Mouse (Mus musculus) neural tube, embryonic 11.5 days (tissue): ENCODE results near the gene Mtr. TPM values are rescaled to one million over a fixed set of nuclear protein-coding genes. Genes with fewer than 3 reads are reported as not detected.

Source experiments
- ATAC-seq: fragments of 200-750 bp; cut with Nextera tagmentation; 2 replicates; pipeline ENCODE4 v1.8.0; 2017; ENCODE audit warnings: moderate number of reproducible peaks, mild to moderate bottlenecking, moderate TSS enrichment, moderate library complexity; ENCODE audit not compliant: insufficient read depth, low FRiP score, low TSS enrichment
- DNase-seq: peaks from one replicate; pipeline ENCODE4 v3.0.0-alpha.2; 2015; ENCODE audit warnings: low spot score
- H3K27ac ChIP-seq: fragments of 300-500 bp; sonication (generic); 2 replicates; pipeline ENCODE4 v1.5.1; 2014; ENCODE audit warnings: low read depth, mild to moderate bottlenecking, low read length
- H3K27me3 ChIP-seq: fragments of 300-500 bp; sonication (generic); 2 replicates; pipeline ENCODE4 v1.6.1; 2014; ENCODE audit warnings: mild to moderate bottlenecking, low read length, mixed read lengths; ENCODE audit not compliant: control insufficient read depth, insufficient read depth
- H3K36me3 ChIP-seq: fragments of 300-500 bp; sonication (generic); 2 replicates; pipeline ENCODE4 v1.6.1; 2014; ENCODE audit warnings: mild to moderate bottlenecking, low read length, moderate library complexity, mixed read lengths; ENCODE audit not compliant: control insufficient read depth, insufficient read depth
- H3K4me1 ChIP-seq: fragments of 300-500 bp; sonication (generic); 2 replicates; pipeline ENCODE4 v1.6.1; 2014; ENCODE audit warnings: low read length, mixed read lengths; ENCODE audit not compliant: control insufficient read depth, insufficient read depth
- H3K4me2 ChIP-seq: fragments of 300-500 bp; sonication (generic); 2 replicates; pipeline ENCODE4 v1.6.1; 2014; ENCODE audit warnings: low read depth, mild to moderate bottlenecking, moderate library complexity
- H3K4me3 ChIP-seq: fragments of 300-500 bp; sonication (generic); 2 replicates; pipeline ENCODE4 v1.5.1; 2014; ENCODE audit warnings: low read depth, low read length
- H3K9ac ChIP-seq: fragments of 300-500 bp; sonication (generic); 2 replicates; pipeline ENCODE4 v1.6.1; 2014; ENCODE audit warnings: mild to moderate bottlenecking, low read length
- H3K9me3 ChIP-seq: fragments of 300-500 bp; sonication (generic); 2 replicates; pipeline ENCODE4 v1.6.1; 2016; ENCODE audit warnings: low read length; ENCODE audit not compliant: control insufficient read depth
- WGBS: fragments of 180-500 bp; shearing (Covaris S2); extraction: QIAGEN DNeasy Blood & Tissue Kit; methylation state at CpG from one replicate; pipeline ENCODE4 v1.1.7; 2014; 5-methylcytosine and 5-hydroxymethylcytosine counted together
- polyA plus RNA-seq: library from polyadenylated mRNA; unstranded; fragments of >200 nt; fragmentation: Nextera tagmentation; extraction: Ambion mirVana; gene quantifications from 2 replicates; pipeline ENCODE4 v1.2.1, GENCODE M21; 2014

Gene Mtr
- polyA plus RNA-seq, 1 experiment from 2014 or later = 16.3 TPM

DNA sequence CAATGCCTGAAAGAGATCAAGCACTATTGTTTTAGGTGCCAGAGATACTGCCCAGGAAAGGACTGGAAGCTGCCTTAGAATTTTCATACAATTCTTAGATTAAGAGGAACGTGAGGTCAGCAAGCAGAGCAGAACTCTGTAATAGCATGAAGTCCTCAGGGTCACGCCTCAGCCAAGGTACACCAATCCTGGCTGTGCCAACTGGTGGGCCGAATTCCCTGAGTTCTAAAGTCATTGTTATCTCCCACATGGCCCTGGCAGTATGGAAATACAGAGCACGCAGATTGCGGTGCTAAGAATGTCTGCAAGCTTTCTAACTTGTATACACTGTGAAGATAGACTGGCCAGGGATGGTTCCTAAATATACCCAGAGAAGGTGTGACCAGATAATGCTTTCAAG lies 43.0 kb downstream of the Mtr start:
- WGBS = 94% methylated on average over 5 of the region's 5 CpGs
- ATAC-seq = no peak
- H3K36me3 ChIP-seq = peaks cover 6% of the 10 kb centered on the region

DNA sequence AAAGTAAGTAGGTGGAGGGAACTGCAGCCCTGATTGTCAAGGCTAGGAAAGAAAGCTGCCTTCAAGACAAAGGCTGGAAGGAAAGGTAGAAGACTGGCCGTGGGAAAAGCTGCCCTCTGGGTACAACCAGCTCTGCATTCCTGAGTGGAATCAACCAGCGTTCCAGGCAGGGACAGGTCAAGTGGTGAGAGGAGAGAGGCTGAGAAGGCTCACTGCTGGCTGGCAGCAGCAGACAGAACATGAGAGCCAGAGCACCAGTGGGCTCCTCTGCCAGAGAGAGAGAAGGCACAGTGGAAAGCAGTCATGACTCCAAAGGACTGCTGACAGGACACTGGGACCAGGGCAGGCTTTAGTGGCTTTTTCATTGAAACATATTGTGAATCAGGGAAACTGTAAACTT lies 46.9 kb downstream of the Mtr start:
- ATAC-seq (no peak), DNase-seq (no peak)
- H3K4me3 ChIP-seq = no peak overlapping the region
- 79% methylated on average over 2 of the region's 2 CpGs for WGBS
- H3K4me2 ChIP-seq = no peak overlapping the region
- H3K27me3 ChIP-seq = no peaks in the 10 kb centered on the region
- H3K9me3 ChIP-seq = no peaks in the 10 kb centered on the region
- H3K4me1 ChIP-seq = no peaks in the 10 kb centered on the region
- H3K36me3 ChIP-seq = peaks cover 2% of the 10 kb centered on the region; the same call in 1 of the 2 replicates
- H3K27ac ChIP-seq = no peak overlapping the region
- no peak overlapping the region for H3K9ac ChIP-seq

More for the DNA sequence above, 43.0 kb downstream of the Mtr start:
- Histone ChIP-seq H3K27ac (no peak overlapping the region), H3K9ac (no peak overlapping the region), H3K4me1 (no peaks in the 10 kb centered on the region), H3K27me3 (no peaks in the 10 kb centered on the region), H3K4me2 (no peak overlapping the region), H3K4me3 (no peak overlapping the region), H3K9me3 (no peaks in the 10 kb centered on the region)
- DNase-seq = no peak

DNA sequence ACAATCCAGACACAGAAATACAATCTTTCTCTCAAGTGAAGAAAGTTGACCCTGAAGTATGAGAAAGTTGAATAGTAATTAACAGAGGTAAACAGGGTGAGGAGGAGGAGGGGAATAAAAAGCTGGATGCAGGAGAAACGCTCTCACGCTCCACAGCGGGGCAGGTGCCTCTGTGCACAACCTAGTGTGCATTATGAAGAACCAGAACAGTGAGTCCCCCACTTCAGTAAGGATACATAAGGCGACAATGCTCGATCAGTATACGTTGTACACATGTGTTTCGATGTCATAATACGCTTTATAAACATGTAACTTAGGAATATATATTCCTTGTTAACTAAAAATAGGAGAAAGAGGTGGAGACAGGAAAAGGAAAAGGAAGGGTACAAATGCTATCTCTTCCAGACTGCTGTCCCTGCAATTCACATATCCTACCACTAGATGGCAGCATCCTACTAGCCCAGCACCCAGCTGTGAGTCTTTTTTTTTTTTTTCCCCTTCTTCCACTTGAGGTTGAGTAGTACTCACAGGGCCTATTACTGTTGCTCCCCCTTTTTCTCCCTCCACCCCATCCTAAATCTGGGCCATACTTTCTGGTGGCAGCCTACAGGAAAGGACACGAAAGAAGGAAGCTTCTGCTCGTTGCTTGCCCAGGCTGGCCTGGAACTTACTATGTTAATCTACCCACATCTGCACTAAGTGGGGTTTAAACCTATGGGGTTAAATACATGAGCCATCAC lies 47.7 kb downstream of the Mtr start:
- no peak overlapping the region for H3K4me3 ChIP-seq
- H3K4me1 ChIP-seq = no peaks in the 10 kb centered on the region
- no peak overlapping the region for H3K9ac ChIP-seq
- H3K36me3 ChIP-seq = peaks cover 2% of the 10 kb centered on the region; the same call in 1 of the 2 replicates
- H3K27me3 ChIP-seq = no peaks in the 10 kb centered on the region
- DNase-seq = peak; percentile 55
- H3K4me2 ChIP-seq = no peak overlapping the region
- H3K27ac ChIP-seq = no peak overlapping the region
- H3K9me3 ChIP-seq = no peaks in the 10 kb centered on the region
- WGBS = 84% methylated on average over 10 of the region's 10 CpGs
- ATAC-seq = 0 out of 2 replicates have a peak, but pooled peaks have one; percentile 58

DNA sequence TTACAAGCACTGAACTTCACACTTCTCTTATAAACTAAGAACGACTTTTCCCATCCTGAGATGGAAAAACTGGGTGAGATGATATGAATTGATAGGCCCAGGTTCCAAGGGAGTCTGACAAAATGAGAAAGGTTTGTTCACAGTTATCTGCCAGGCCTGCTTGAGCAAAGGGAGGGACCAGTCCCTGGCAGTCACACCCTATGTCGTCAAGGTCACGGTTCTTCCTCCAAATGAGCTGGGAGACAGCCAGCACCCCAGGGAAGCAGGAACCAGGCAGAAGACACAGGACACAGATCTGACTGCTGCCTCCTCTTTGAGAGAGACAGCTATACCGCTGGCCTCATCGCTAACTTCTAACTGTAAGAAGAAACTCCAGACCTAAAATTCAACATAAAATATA lies 57.5 kb downstream of the Mtr start:
- Histone ChIP-seq H3K27me3 (no peaks in the 10 kb centered on the region), H3K4me3 (no peak overlapping the region), H3K4me2 (no peak overlapping the region), H3K27ac (no peak overlapping the region), H3K9ac (no peak overlapping the region), H3K4me1 (no peaks in the 10 kb centered on the region), H3K36me3 (no peaks in the 10 kb centered on the region; the same call in 1 of the 2 replicates), H3K9me3 (no peaks in the 10 kb centered on the region)
- ATAC-seq (no peak), DNase-seq (no peak)
- WGBS = 91% methylated on average over 5 of the region's 5 CpGs

DNA sequence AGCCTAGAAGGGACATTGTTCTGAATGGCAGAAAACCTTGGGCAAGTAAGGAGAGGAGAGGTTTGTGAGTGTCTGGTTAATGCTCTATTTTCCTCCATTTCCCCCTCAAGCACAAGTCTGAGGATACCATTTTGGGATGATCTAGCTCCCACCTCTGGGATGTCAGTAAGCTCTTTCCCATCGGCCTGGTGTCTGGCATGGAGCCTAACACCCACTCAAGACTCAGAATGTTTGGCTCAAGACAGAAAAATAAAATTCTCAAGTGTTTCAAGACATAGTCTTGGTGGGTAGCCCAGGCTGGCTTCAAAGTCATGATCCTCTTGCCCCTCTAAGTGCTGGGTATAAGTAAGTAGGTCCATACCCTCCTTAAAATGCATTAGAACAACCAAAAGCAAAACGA lies 59.4 kb downstream of the Mtr start:
- Histone ChIP-seq H3K27ac (no peak overlapping the region), H3K36me3 (peaks cover 2% of the 10 kb centered on the region), H3K9me3 (no peaks in the 10 kb centered on the region), H3K27me3 (no peaks in the 10 kb centered on the region), H3K4me1 (no peaks in the 10 kb centered on the region), H3K9ac (no peak overlapping the region), H3K4me3 (no peak overlapping the region), H3K4me2 (no peak overlapping the region)
- ATAC-seq = no peak
- no peak for DNase-seq
- WGBS = 93% methylated on average over 2 of the region's 2 CpGs

DNA sequence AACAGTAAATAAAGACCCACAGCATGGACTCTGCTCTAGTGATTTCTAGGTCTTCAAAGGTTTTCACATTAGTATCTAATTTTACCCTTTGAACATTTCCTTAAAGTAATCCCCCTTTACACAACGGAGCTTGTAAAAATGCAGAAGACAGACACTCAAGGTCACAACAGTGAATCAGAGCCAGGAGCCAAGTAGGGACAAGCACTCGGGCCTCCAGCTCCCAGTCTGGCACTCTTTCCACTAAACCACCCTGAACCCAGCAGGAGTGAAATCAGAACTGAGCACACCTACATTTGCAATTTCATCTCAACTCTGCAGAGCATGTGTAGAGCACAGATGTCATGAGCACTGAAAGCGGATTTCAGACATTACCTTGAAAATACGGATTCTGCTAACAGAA lies 61.1 kb downstream of the Mtr start:
- WGBS = 91% methylated on average over 4 of the region's 4 CpGs
- Histone ChIP-seq H3K4me3 (no peak overlapping the region), H3K4me1 (no peaks in the 10 kb centered on the region), H3K36me3 (peaks cover 2% of the 10 kb centered on the region), H3K27ac (no peak overlapping the region), H3K27me3 (no peaks in the 10 kb centered on the region), H3K4me2 (no peak overlapping the region), H3K9ac (no peak overlapping the region), H3K9me3 (no peaks in the 10 kb centered on the region)
- ATAC-seq (no peak), DNase-seq (no peak)

DNA sequence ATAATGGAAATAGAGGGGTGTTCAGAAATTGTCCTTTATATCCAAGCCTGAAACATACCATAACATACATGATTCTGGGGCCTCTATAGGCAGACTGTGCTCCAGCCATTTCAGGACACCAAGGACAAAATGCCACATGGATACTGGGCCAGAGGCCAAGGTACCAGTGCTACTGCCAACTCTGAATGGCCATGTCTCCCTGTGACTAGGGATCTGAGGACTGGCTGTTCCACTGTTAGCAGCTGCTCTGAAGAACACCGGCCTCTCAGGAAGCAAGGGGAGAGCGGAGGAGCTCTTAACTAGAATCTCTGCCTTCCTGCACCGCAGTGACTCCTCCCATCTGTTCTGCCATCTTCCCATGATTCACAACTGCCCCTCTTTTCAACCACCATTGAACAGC lies 61.9 kb downstream of the Mtr start:
- 92% methylated on average over 3 of the region's 3 CpGs for WGBS
- no peak for ATAC-seq
- Histone ChIP-seq H3K36me3 (peaks cover 2% of the 10 kb centered on the region), H3K27me3 (no peaks in the 10 kb centered on the region), H3K4me2 (no peak overlapping the region), H3K4me3 (no peak overlapping the region), H3K27ac (no peak overlapping the region), H3K4me1 (no peaks in the 10 kb centered on the region), H3K9me3 (no peaks in the 10 kb centered on the region), H3K9ac (no peak overlapping the region)
- DNase-seq = no peak

- H3K4me2 ChIP-seq = no peak overlapping the region
- H3K9ac ChIP-seq = no peak overlapping the region
- ATAC-seq (no peak), DNase-seq (no peak)
- H3K4me3 ChIP-seq = no peak overlapping the region
- H3K9me3 ChIP-seq = no peaks in the 10 kb centered on the region
- H3K27ac ChIP-seq = no peak overlapping the region
- H3K27me3 ChIP-seq = no peaks in the 10 kb centered on the region
- WGBS = 92% methylated on average over 12 of the region's 12 CpGs
- peaks cover 2% of the 10 kb centered on the region; the same call in 1 of the 2 replicates for H3K36me3 ChIP-seq
- H3K4me1 ChIP-seq = no peaks in the 10 kb centered on the region
Measured at GRCm38 (mm10) chr13:12194942-12195662, 62.8 kb downstream of the Mtr start.

- H3K27me3 ChIP-seq = no peaks in the 10 kb centered on the region
- no peak overlapping the region for H3K4me2 ChIP-seq
- DNase-seq (no peak), ATAC-seq (no peak)
- H3K9ac ChIP-seq = no peak overlapping the region
- H3K27ac ChIP-seq = no peak overlapping the region
- H3K36me3 ChIP-seq = peaks cover 5% of the 10 kb centered on the region; the same call in 1 of the 2 replicates
- no peak overlapping the region for H3K4me3 ChIP-seq
- no peaks in the 10 kb centered on the region for H3K4me1 ChIP-seq
- WGBS = 97% methylated on average over 11 of the region's 11 CpGs
- no peaks in the 10 kb centered on the region for H3K9me3 ChIP-seq
Measured at GRCm38 (mm10) chr13:12189219-12189618, 68.7 kb downstream of the Mtr start.
